Comparison of ENCODE assay signal across 9 mouse cellular contexts in the genomic region with DNA sequence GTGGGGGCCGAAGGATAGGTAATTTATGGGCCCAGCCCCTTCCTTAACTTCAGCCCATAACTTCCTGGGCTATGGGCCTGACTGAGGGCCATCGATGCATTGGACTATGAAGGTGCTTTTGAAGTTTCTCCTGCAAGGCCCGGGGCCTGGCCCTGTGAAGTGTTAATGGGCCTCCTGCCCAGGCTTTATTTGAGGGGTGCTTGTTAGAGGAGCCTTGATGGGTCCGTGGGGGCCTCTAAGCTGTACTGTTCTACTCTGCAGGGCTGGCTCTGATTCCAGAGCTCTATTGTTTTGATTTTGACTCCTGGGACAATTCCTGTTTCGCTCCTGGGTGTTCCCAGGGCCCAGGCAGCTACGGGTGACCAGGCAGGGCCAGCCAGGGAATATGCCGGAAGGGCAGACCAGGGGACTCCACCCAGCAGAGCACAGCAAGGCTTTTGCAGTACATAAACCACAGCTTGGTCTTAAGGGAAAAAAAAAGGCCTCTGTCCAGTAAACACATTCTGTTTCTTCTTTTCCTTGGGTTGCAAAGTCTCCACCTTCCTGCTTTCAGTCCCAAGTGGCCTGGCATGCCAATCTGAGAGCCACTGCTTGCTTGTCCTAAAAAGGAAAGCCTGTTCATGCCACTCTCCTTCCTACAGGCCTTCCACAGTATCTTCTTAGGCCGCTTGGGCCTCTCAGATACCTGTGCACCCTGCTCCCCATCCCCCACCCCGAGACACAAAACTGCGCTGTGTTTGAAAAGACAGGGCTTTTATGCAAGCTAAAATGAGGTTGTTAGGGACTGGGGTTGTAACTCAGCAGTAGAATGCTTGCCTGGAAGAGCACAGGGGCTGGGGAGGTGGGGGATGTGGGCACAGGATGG. TPM values are rescaled to one million over a fixed set of nuclear protein-coding genes. Genes with fewer than 3 reads are reported as not detected.
A peak's percentile ranks its signal among the peaks of the same experiment; 100 is the strongest.
DNase-seq lines count a peak whose midpoint lies in the region; TF ChIP-seq lines count a peak whose summit lies in the region.
"Had no signal": no experiment of that assay in that cellular context is flagged by ENCODE, and none has a peak within 500 bp of the region (broad histone marks: within the 10 kb centered on the region; RNA-seq: fewer than 3 reads in every experiment).

No protein-coding gene starts in this region.

- H3K4me1 ChIP-seq in thymus, adult 2 months (replicated peaks; ENCODE audit: control insufficient read depth, insufficient read depth, low read length): peaks cover 4% of the 10 kb centered on the region

- TF ChIP-seq POLR2A in thymus, adult 2 months (IDR thresholded peaks at IDR 0.05; ENCODE audit: control insufficient read depth, extremely low read depth, insufficient read depth, low read length, poor library complexity): no peak

- no peak for TF ChIP-seq CTCF in layer of hippocampus, adult 2 months (conservative IDR thresholded peaks at IDR 0.05)
- TF ChIP-seq CTCF in thymus, adult 2 months (IDR thresholded peaks at IDR 0.05; ENCODE audit: borderline replicate concordance, control insufficient read depth, extremely low read depth, insufficient read depth, low read length, poor library complexity): no peak

- peak overlapping the region; percentile 72 for H3K27ac ChIP-seq in layer of hippocampus, adult 2 months
- H3K27ac ChIP-seq in thymus, adult 2 months (ENCODE audit: control insufficient read depth, insufficient read depth, low read length): no peak overlapping the region

- no peaks in the 10 kb centered on the region for H3K27me3 ChIP-seq in thymus, adult 2 months (ENCODE audit: control insufficient read depth, insufficient read depth, low read length)
- H3K27me3 ChIP-seq: CH12.LX had no signal

- no peaks in the 10 kb centered on the region for H3K36me3 ChIP-seq in thymus, adult 2 months (ENCODE audit: control insufficient read depth, insufficient read depth, low read length)

- no peak for DNase-seq in layer of hippocampus, adult 2 months (ENCODE audit: low spot score in 2 of 2)
- no peak for DNase-seq in layer of hippocampus, postnatal 36 days
- peak; percentile 74 to 86 for DNase-seq in heart, adult 9 months (ENCODE audit: low spot score in 2 of 2)
- peak; percentile 54 for DNase-seq in kidney, adult 18-20 months
- peak; percentile 59 for DNase-seq in lung, postnatal 14 days
- DNase-seq in urinary bladder, postnatal 25 days (ENCODE audit: low spot score): no peak
- DNase-seq in thymus, adult 2 months: no peak
- DNase-seq in layer of hippocampus, adult 9-10 months (ENCODE audit: low spot score): no peak

- H3K4me3 ChIP-seq in layer of hippocampus, adult 2 months: no peak overlapping the region
- no peak overlapping the region for H3K4me3 ChIP-seq in thymus, adult 2 months (ENCODE audit: control insufficient read depth, insufficient read depth, low read length)

- WGBS in thymus, adult 2 months: 91% methylated on average over 10 of the region's 10 CpGs

RNA-seq across cellular contexts. Expression of gene Chst11, which starts 57.5 kb away (rescaled TPM):
- total RNA-seq in layer of hippocampus, adult 2 months (2021): 10 to 100 TPM; 50.9 to 52.7 TPM
- 10 to 100 TPM; 53.7 to 54.5 TPM for total RNA-seq in layer of hippocampus, postnatal 36 days (2021)
- polyA plus RNA-seq in thymus, adult 2 months (2012; rRNA removed): 15.5 and 19.4 TPM in 2 replicates

Comparison
In these comparisons a context has a peak if more than half of its experiments do, and no peak if none do; other contexts are left out.
1. DNase-seq: peak in heart, adult 9 months (2 of 2), kidney, adult 18-20 months (single experiment) and lung, postnatal 14 days (single experiment); none in layer of hippocampus, adult 2 months (0 of 2), layer of hippocampus, postnatal 36 days (0 of 2), urinary bladder, postnatal 25 days (single experiment), thymus, adult 2 months (single experiment) and layer of hippocampus, adult 9-10 months (single experiment).